Mouse (Mus musculus) brain, embryonic 18.5 days (tissue): ENCODE data around the gene H2-Q2.
"Not testable (repeated sequence)": the region's sequence is repeated elsewhere in the genome, so short reads cannot be mapped to it uniquely, and the experiment has no call there.

Experiments
- DNase-seq: peaks from one replicate; pipeline ENCODE4 v3.0.0-alpha.2; 2012; ENCODE audit warnings: low read depth, low spot score

Gene H2-Q2

GRCm38 (mm10) chr17:35342071-35342671 lies at the start of gene H2-Q2:
Gene H2-Q2, plus strand, starts transcription at chr17:35342242.
- no peak for DNase-seq

DNA sequence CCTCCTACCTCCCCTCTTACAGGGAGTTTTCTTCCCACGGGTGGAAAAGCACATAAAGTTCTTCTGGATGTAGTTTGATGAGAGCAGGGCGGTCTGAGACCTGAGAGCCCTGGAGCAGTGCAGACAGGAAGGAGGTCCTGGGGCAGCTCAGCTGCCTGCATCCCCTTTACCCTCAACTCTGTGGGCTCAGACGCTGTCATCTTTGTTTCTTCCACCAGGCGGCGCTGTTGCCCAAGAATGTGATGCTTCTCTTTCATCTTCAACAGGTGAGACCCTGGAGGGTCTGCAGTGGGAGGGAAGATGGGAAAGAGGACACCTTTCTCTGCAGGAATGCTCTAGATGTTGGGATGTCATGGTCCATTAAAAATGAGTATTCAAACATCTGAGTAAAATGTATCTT lies 46.2 kb upstream of the H2-Q2 start:
- DNase-seq = not testable (repeated sequence)

- not testable (repeated sequence) for DNase-seq
Measured at GRCm38 (mm10) chr17:35300261-35300945, 41.6 kb upstream of the H2-Q2 start.

- peak; percentile 6 for DNase-seq
Measured at GRCm38 (mm10) chr17:35301645-35302258, 40.3 kb upstream of the H2-Q2 start.

GRCm38 (mm10) chr17:35303271-35303670 lies 38.8 kb upstream of the H2-Q2 start:
- DNase-seq = no peak

GRCm38 (mm10) chr17:35303756-35304350 lies 38.2 kb upstream of the H2-Q2 start:
- no peak for DNase-seq

- DNase-seq = no peak
Measured at GRCm38 (mm10) chr17:35304478-35304877, 37.6 kb upstream of the H2-Q2 start.

GRCm38 (mm10) chr17:35304921-35305320 lies 37.1 kb upstream of the H2-Q2 start:
- not testable (repeated sequence) for DNase-seq

DNA sequence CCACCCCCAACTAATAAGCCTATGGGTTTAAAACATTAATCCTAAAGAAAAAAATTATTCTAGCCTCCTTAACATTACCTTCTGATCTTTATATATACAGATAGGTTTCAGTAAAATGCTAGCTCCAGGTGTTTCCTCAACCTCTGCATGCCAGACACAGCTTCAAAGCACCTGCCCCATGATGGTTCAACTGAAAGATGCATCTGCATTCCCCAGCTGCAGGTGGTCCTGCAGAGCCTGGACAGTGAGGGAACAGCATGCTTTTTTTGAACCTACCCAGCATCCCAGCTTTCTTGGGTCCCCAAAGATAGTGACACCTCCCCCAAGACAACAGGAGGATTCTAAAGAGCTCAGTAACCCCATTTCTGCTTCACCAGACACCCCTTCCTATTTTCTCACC lies 23.4 kb upstream of the H2-Q2 start:
- no peak for DNase-seq

DNA sequence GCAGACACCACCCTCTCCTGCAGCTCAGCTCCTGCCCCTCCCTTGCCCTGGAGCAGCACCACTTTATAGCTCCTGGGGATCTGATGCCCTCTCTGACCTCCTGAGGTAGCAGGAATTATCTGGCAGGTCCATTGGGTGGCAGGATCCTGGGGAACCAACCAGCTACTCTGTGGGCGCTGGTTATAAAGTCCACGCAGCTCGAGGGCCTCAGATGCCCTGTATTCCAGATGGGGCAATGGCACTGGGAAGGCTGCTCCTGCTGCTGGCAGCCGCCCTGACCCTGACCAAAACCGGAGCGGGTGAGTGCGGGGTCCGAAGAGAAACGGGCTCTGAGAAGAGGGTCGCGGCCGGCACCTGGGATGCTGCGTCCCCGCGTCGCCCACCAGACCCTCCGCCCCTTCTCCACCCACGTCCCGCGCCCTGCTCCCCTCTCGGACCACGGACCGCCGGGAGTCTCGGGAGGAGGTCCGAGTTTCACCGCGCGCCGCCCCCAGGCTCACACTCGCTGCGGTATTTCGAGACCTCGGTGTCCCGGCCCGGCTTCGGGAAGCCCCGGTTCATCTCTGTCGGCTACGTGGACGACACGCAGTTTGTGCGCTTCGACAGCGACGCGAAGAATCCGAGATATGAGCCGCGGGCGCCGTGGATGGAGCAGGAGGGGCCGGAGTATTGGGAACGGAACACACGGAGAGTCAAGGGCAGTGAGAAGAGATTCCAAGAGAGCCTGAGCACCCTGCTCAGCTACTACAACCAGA lies 21.5 kb upstream of the H2-Q2 start, which contains the start of gene H2-Q1:
TSS of gene H2-Q1 (plus strand) at position 79 of the 755 bp plus-strand sequence.
- DNase-seq = no peak

DNA sequence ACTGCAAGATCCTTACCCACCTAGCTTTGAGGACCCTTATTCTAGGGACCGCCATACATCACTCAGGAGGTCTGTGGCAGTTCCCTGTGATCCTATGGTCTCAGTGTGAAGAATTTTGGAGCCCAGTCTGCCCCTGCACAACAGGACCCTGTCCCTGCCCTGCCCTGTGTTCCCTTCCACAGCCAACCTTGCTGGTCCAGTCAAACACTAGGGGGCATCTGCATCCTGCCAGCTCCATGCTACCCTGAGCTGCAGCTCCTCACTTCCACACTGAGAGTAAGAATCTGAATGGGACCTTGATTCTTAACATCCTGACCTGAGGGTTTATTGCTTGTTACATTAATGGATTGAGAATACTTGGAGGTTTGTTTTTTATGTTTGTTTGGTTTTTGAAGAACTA lies 16.9 kb upstream of the H2-Q2 start:
- not testable (repeated sequence) for DNase-seq

- DNase-seq = not testable (repeated sequence)
Measured at GRCm38 (mm10) chr17:35326000-35326399, 16.0 kb upstream of the H2-Q2 start.

- DNase-seq = not testable (repeated sequence)
Measured at GRCm38 (mm10) chr17:35329714-35330113, 12.3 kb upstream of the H2-Q2 start.

DNA sequence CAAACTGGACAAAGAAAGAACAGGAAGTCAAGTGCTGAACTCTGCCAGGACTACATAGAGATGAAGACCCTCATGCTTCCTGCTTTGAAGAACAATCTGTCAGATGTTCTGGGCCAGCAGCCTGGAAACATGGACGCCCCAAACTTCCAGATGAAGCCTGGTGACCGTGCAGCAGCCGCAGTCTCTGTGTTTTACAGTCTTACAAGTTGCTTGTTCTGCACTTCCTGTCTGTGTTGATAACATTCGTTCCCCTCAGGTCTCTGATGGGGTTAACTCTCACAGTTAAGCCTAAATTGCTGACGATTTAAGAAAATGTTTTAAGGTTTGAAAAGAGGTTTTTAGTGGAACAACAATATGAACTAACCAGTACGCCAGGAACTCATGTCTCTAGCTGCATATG lies 10.5 kb upstream of the H2-Q2 start:
- not testable (repeated sequence) for DNase-seq

GRCm38 (mm10) chr17:35342711-35343476 lies 852 bp downstream of the H2-Q2 start:
- no peak for DNase-seq

DNA sequence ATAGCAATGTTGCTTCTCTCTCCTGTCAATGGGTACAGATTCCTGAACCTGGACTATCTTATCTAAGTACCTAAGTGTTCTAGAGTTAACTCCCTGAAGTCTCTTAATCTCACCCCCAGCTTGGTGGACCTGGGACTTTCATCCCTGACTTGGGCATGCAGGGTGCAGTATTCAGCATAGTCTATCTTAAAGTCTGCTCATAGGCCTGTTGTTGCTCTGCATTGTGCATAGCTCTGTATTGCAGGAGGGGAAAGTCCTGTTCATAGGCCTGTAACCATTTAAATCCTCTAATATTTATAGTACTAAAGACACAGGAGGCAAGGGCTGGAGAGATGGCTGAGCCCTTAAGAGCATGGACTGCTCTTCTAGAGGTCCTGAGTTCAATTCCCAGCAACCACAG lies 5.6 kb downstream of the H2-Q2 start:
- not testable (repeated sequence) for DNase-seq

- DNase-seq = not testable (repeated sequence)
Measured at GRCm38 (mm10) chr17:35353275-35353674, 11.2 kb downstream of the H2-Q2 start.

DNA sequence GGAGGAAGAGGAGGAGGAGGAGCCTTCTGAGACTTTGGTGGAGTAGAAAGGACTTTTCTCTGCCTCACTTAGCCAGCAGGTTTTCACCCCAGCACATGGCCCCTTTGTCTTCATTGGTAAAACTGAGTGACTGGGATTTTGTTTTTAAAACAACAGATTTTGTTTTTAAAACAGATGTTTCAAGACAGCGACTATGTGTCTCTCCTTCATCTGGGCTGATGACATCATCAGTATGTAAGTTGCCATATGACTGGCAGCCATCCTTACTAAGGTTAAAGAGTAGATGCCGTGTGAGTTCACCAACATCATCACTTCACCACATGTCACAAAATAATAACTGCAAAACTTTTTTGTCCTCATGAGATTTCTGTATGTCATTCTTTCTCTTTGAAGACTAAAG lies 12.0 kb downstream of the H2-Q2 start:
- no peak for DNase-seq

- DNase-seq = no peak
Measured at GRCm38 (mm10) chr17:35357086-35357485, 15.0 kb downstream of the H2-Q2 start.

DNA sequence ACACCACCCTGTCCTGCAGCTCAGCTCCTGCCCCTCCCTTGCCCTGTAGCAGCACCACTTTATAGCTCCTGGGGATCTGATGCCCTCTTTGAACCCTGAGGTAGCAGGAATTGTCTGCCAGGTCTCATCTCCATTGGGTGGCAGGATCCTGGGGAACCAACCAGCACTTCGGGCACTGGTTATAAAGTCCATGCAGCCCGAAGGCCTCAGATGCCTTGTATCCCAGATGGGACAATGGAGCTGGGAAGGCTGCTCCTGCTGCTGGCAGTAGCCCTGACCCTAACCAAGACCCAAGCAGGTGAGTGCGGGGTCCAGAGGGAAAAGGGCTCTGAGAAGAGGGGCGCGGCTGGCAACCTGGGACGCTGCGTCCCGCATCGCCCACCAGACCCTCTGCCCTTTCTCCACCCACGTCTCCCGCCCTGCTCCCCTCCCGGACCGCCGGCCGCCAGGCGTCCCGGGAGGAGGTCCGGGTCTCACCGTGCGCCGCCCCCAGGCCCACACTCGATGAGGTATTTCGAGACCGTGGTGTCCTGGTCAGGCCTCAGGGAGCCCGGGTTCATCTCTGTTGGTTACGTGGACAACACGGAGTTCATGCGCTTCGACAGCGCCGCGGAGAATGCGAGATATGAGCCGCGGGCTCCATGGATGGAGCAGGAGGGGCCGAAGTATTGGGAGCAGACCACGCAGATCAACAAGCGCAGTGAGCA lies 16.9 kb downstream of the H2-Q2 start:
- DNase-seq = no peak
